Mouse (Mus musculus): ENCODE results near the gene Sfxn4.
"Not testable (repeated sequence)": the region's sequence is repeated elsewhere in the genome, so short reads cannot be mapped to it uniquely, and the experiment has no call there.

Gene Sfxn4

GRCm38 (mm10) chr19:60860868-60861700, at the start of gene Sfxn4:
Gene Sfxn4, minus strand, starts transcription at chr19:60861479.
- peak; percentile 94 for DNase-seq

- no peak for DNase-seq
Observed at GRCm38 (mm10) chr19:60910304-60910703, 49.0 kb upstream of the Sfxn4 start.

GRCm38 (mm10) chr19:60905477-60905876, 44.2 kb upstream of the Sfxn4 start:
- no peak for DNase-seq

- DNase-seq = no peak
Observed at GRCm38 (mm10) chr19:60903971-60904370, 42.7 kb upstream of the Sfxn4 start.

- DNase-seq = no peak
Observed at GRCm38 (mm10) chr19:60903139-60903538, 41.9 kb upstream of the Sfxn4 start.

- no peak for DNase-seq
Observed at GRCm38 (mm10) chr19:60895251-60895880, 34.1 kb upstream of the Sfxn4 start.

- DNase-seq = peak; percentile 83
Observed at GRCm38 (mm10) chr19:60891934-60892547, 30.8 kb upstream of the Sfxn4 start.

- DNase-seq = no peak
Observed at GRCm38 (mm10) chr19:60891123-60891470, 29.8 kb upstream of the Sfxn4 start.

GRCm38 (mm10) chr19:60890391-60891122, 29.3 kb upstream of the Sfxn4 start:
- no peak for DNase-seq

- DNase-seq = peak; percentile 97
Observed at GRCm38 (mm10) chr19:60889714-60890315, 28.5 kb upstream of the Sfxn4 start, which contains the start of gene Grk5. Gene Grk5, plus strand, starts transcription at chr19:60889749.

GRCm38 (mm10) chr19:60889101-60889713, 27.9 kb upstream of the Sfxn4 start:
- DNase-seq = peak; percentile 74

- peak; percentile 40 for DNase-seq
Observed at GRCm38 (mm10) chr19:60887637-60888036, 26.4 kb upstream of the Sfxn4 start.

GRCm38 (mm10) chr19:60883129-60883528, 21.9 kb upstream of the Sfxn4 start:
- no peak for DNase-seq

- peak; percentile 99 for DNase-seq
Observed at GRCm38 (mm10) chr19:60874064-60874694, 12.9 kb upstream of the Sfxn4 start, which contains the start of gene Prdx3. Gene Prdx3, minus strand, starts transcription at chr19:60874556.

- DNase-seq = peak; percentile 49
Observed at GRCm38 (mm10) chr19:60873501-60873900, 12.2 kb upstream of the Sfxn4 start.

- DNase-seq = peak; percentile 56
Observed at GRCm38 (mm10) chr19:60872272-60872671, 11.0 kb upstream of the Sfxn4 start.

GRCm38 (mm10) chr19:60871366-60871765, 10.1 kb upstream of the Sfxn4 start:
- no peak for DNase-seq

GRCm38 (mm10) chr19:60870489-60870888, 9.2 kb upstream of the Sfxn4 start:
- DNase-seq = no peak

- DNase-seq = not testable (repeated sequence)
Observed at GRCm38 (mm10) chr19:60866169-60866568, 4.9 kb upstream of the Sfxn4 start.

- DNase-seq = no peak
Observed at GRCm38 (mm10) chr19:60845731-60846130, 15.5 kb downstream of the Sfxn4 start.

GRCm38 (mm10) chr19:60843324-60843723, 18.0 kb downstream of the Sfxn4 start:
- peak; percentile 21 for DNase-seq

GRCm38 (mm10) chr19:60837747-60838146, 23.5 kb downstream of the Sfxn4 start:
- peak; percentile 85 for DNase-seq

Data from liver (tissue).